8 mouse cellular contexts compared by ENCODE assay signal in the genomic region with DNA sequence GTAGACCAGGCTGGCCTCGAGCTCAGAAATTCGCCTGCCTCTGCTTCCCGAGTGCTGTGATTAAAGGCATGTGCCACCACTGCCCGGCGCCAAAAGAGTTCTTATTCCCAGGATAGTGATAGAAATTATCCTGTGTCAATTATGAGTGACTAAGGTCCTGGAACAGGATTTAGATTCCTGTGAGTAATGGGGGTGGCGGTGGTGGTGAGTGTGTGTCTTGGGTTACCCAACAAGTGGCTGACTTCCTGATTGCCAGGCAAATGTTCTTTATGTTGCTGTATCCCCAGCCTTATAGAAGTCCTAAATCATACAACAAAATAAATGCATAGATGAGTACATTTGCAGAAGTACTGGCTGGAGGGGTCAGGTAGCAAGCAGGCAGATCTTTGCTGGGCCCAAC. TPM values are rescaled to one million over a fixed set of nuclear protein-coding genes. Genes with fewer than 3 reads are reported as not detected.
DNase-seq lines count a peak whose midpoint lies in the region; ATAC-seq and TF ChIP-seq lines count a peak whose summit lies in the region.

No protein-coding gene starts in this region.

- TF ChIP-seq EP300 in ES-Bruce4 (IDR thresholded peaks at IDR 0.05; ENCODE audit: insufficient read depth, low read depth, low read length): no peak

- TF ChIP-seq POLR2A in ES-Bruce4 (IDR thresholded peaks at IDR 0.05; ENCODE audit: insufficient read depth, low read length): no peak

- peaks cover 2% of the 10 kb centered on the region; the same call in 1 of the 2 replicates for H3K36me3 ChIP-seq in heart, embryonic 10.5 days
- peaks cover 7% of the 10 kb centered on the region; the same call in 1 of the 2 replicates for H3K36me3 ChIP-seq in ES-Bruce4 (ENCODE audit: control insufficient read depth, insufficient read depth, low read length, poor library complexity, severe bottlenecking)

- peak overlapping the region; percentile 91 for H3K9ac ChIP-seq in ES-Bruce4 (ENCODE audit: low read depth, poor library complexity, severe bottlenecking)

- peak overlapping the region; percentile 89 for H3K4me3 ChIP-seq in heart, embryonic 10.5 days
- H3K4me3 ChIP-seq in ES-Bruce4 (ENCODE audit: low read depth, low read length): peak overlapping the region; percentile 35

- ATAC-seq in granulocyte monocyte progenitor cell, adult 5-6 weeks (replicated peaks; ENCODE audit: poor library complexity, severe bottlenecking): peak; percentile 51
- peak; percentile 36 for ATAC-seq in megakaryocyte, adult 5-6 weeks (ENCODE audit: poor library complexity, severe bottlenecking)

- no peaks in the 10 kb centered on the region for H3K27me3 ChIP-seq in heart, embryonic 10.5 days (ENCODE audit: insufficient read depth, poor library complexity, severe bottlenecking)
- no peaks in the 10 kb centered on the region for H3K27me3 ChIP-seq in ES-Bruce4 (ENCODE audit: control insufficient read depth, insufficient read depth, low read length, poor library complexity, severe bottlenecking)

- H3K9me3 ChIP-seq in heart, embryonic 10.5 days: no peaks in the 10 kb centered on the region
- H3K9me3 ChIP-seq in ES-Bruce4 (replicated peaks; ENCODE audit: control insufficient read depth, insufficient read depth, low read length, poor library complexity, severe bottlenecking): no peaks in the 10 kb centered on the region

- intact Hi-C loops in left cerebral cortex, postnatal 10 days (cut with DNase I): no loop called here

- TF ChIP-seq CTCF in ES-Bruce4 (IDR thresholded peaks at IDR 0.05; ENCODE audit: low read depth, low read length): no peak

- H3K4me1 ChIP-seq in heart, embryonic 10.5 days: peaks cover 21% of the 10 kb centered on the region
- peaks cover 9% of the 10 kb centered on the region for H3K4me1 ChIP-seq in ES-Bruce4 (ENCODE audit: control insufficient read depth, insufficient read depth, low read length)

- 92% methylated on average over 6 of the region's 6 CpGs for WGBS in heart, embryonic 10.5 days

- no peak overlapping the region for H3K27ac ChIP-seq in heart, embryonic 10.5 days
- H3K27ac ChIP-seq in ES-Bruce4 (ENCODE audit: insufficient read depth, low read length): no peak overlapping the region

- no peak for DNase-seq in heart, embryonic 10.5 days (ENCODE audit: low spot score)
- no peak for DNase-seq in heart, adult 8-10 months (ENCODE audit: low spot score)
- DNase-seq in left cerebral cortex, postnatal 10 days (ENCODE audit: extremely low spot score in 1 of 2, low spot score in 2 of 2): no peak
- no peak for DNase-seq in ovary, postnatal 14 days (ENCODE audit: low spot score)
- DNase-seq in layer of hippocampus, adult 18-20 months (ENCODE audit: low spot score in 2 of 2): no peak

RNA-seq across cellular contexts. Expression of a gene that starts 1.6 kb away (rescaled TPM):
- 24.7 and 28.1 TPM in 2 replicates for polyA plus RNA-seq in heart, embryonic 10.5 days (2016; fragmentation: Nextera tagmentation; extraction: Ambion mirVana)
- 10 to 100 TPM; 12.7 to 25.2 (median 15.9) TPM for total RNA-seq in heart, adult 8-10 months (2022)
- 152 TPM in 2 replicates for polyA plus RNA-seq in ES-Bruce4 (2011; ENCODE audit: insufficient read depth, insufficient read length, low read depth, missing spikeins)
- total RNA-seq in granulocyte monocyte progenitor cell, adult 5-6 weeks (2014; fragmentation: Nextera tagmentation): 74.0 and 110 TPM in 2 replicates
- 172 and 330 TPM in 2 replicates for total RNA-seq in granulocyte monocyte progenitor cell, adult 5-6 weeks (2017)
- 123 and 137 TPM in 2 replicates for total RNA-seq in megakaryocyte, adult 5-6 weeks (2015)
- 216 and 248 TPM in 2 replicates for total RNA-seq in megakaryocyte, adult 5-6 weeks (2017)
- 10 to 100 TPM; 26.8 to 35.6 TPM for total RNA-seq in left cerebral cortex, postnatal 10 days (2021)
- 10 to 100 TPM; 30.9 to 37.9 TPM for total RNA-seq in layer of hippocampus, adult 18-20 months (2021)

RNA-seq across cellular contexts. Expression of a gene that starts 50.1 kb away (rescaled TPM):
- 70.5 and 89.2 TPM in 2 replicates for polyA plus RNA-seq in heart, embryonic 10.5 days (2016; fragmentation: Nextera tagmentation; extraction: Ambion mirVana)
- 1 to 10 TPM in 1 of 4 experiments, under 1 TPM in 3; 0.60 to 1.5 (median 0.75) TPM for total RNA-seq in heart, adult 8-10 months (2022)
- polyA plus RNA-seq in ES-Bruce4 (2011; ENCODE audit: insufficient read depth, insufficient read length, low read depth, missing spikeins): 63.0 and 63.8 TPM in 2 replicates
- total RNA-seq in granulocyte monocyte progenitor cell, adult 5-6 weeks (2014; fragmentation: Nextera tagmentation): 50.8 and 68.0 TPM in 2 replicates
- 50.6 and 73.7 TPM in 2 replicates for total RNA-seq in granulocyte monocyte progenitor cell, adult 5-6 weeks (2017)
- total RNA-seq in megakaryocyte, adult 5-6 weeks (2015): 19.6 and 25.9 TPM in 2 replicates
- 28.1 and 30.4 TPM in 2 replicates for total RNA-seq in megakaryocyte, adult 5-6 weeks (2017)
- 1 to 10 TPM; 2.3 to 2.4 TPM for total RNA-seq in left cerebral cortex, postnatal 10 days (2021)
- total RNA-seq in layer of hippocampus, adult 18-20 months (2021): under 1 TPM; 0.64 to 0.89 TPM

Comparison
In these comparisons a context has a peak if more than half of its experiments do, and no peak if none do; other contexts are left out.
1. RNA of a gene that starts 50.1 kb away (total RNA-seq): 50.6 to 73.7 TPM in granulocyte monocyte progenitor cell, adult 5-6 weeks and 19.6 to 30.4 TPM in megakaryocyte, adult 5-6 weeks; 2.3 to 2.4 TPM in left cerebral cortex, postnatal 10 days, 0.64 to 0.89 TPM in layer of hippocampus, adult 18-20 months and 0.60 to 1.5 TPM in heart, adult 8-10 months; every median in the first group is over 4 times any median in the second.